Mouse (Mus musculus): ENCODE results near the gene Abcd4.

DNA sequence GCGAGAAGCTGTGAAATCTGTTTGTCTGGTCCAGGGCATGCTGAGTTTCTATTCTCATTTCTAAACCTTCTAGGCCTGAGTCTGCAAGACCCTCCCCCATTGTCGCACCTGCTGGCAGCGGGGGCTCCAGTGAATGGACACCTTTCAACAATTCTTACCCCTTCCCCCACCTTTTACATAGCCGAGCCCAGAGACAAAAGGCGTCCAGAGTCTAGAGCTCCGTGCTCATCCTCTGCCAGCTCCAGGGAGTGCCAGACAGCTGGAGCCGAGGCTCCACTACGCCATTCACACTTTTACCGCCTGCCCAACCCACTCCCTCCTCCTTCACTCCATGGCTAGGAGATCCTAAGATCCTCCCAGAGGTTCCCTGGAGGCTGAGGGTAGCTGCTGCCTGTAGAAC is 7.9 kb upstream of the Abcd4 start:
- TF ChIP-seq CTCF (IDR thresholded peaks at IDR 0.05; ENCODE audit: extremely low read depth, insufficient read length, insufficient replicate concordance, low read depth, low read length): no peak
- no peak for TF ChIP-seq POLR2A (IDR thresholded peaks at IDR 0.05; ENCODE audit: low read depth, low read length)
